In the genomic region with DNA sequence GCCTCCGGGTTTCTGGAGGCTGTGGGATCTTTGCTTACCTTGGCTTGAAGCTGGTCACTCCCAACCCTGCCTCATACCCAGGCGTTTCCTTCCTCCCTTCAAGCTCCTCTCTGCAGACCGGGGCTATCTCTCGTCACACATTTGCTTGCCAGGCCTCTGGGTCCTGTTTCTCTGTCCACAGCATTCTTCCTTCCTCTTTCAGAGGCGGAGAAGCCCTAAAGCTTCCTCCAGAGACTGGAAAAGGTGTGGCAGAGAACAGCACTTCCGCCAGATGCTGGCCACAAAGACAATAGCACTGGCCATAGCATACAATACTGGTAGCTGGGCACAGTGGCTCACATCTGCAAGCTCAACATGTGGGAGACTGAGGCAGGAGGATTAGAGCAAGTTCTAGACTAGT, we compare ENCODE assay signal across 9 mouse cellular contexts. TPM values are rescaled to one million over a fixed set of nuclear protein-coding genes. Genes with fewer than 3 reads are reported as not detected.
DNase-seq lines count a peak whose midpoint lies in the region; ATAC-seq lines count a peak whose summit lies in the region.
"Had no signal": no experiment of that assay in that cellular context is flagged by ENCODE, and none has a peak within 500 bp of the region (broad histone marks: within the 10 kb centered on the region; RNA-seq: fewer than 3 reads in every experiment).

No protein-coding gene starts in this region.

- H3K27me3 ChIP-seq in hindbrain, embryonic 11.5 days (ENCODE audit: control insufficient read depth, insufficient read depth, low read length), result no peaks in the 10 kb centered on the region
- H3K27me3 ChIP-seq in hindbrain, embryonic 16.5 days (replicated peaks; ENCODE audit: control insufficient read depth, insufficient read depth, low read length), result no peaks in the 10 kb centered on the region
- 0 out of 2 replicates have a peak, but pooled peaks cover 7% of the 10 kb centered on the region for H3K27me3 ChIP-seq in embryonic facial prominence, embryonic 10.5 days (replicated peaks; ENCODE audit: low read depth, poor library complexity, severe bottlenecking)
- H3K27me3 ChIP-seq in kidney, embryonic 14.5 days (ENCODE audit: control insufficient read depth, insufficient read depth, low read length), result no peaks in the 10 kb centered on the region

- 89% methylated on average over 6 of the region's 6 CpGs for WGBS in hindbrain, embryonic 11.5 days
- WGBS in hindbrain, embryonic 16.5 days, result 79% methylated on average over 6 of the region's 6 CpGs
- 73% methylated on average over 6 of the region's 6 CpGs for WGBS in embryonic facial prominence, embryonic 10.5 days
- WGBS in kidney, embryonic 14.5 days, result 52% methylated on average over 6 of the region's 6 CpGs

- H3K4me3 ChIP-seq in hindbrain, embryonic 11.5 days (ENCODE audit: low read depth, low read length), result no peak overlapping the region
- H3K4me3 ChIP-seq in hindbrain, embryonic 16.5 days (ENCODE audit: low read length), result no peak overlapping the region
- H3K4me3 ChIP-seq in embryonic facial prominence, embryonic 10.5 days, result peak overlapping the region; percentile 21
- no peak overlapping the region for H3K4me3 ChIP-seq in kidney, embryonic 14.5 days (ENCODE audit: low read length)

- H3K36me3 ChIP-seq in hindbrain, embryonic 11.5 days (ENCODE audit: control insufficient read depth, insufficient read depth, low read length), result no peaks in the 10 kb centered on the region
- no peaks in the 10 kb centered on the region for H3K36me3 ChIP-seq in hindbrain, embryonic 16.5 days (ENCODE audit: control insufficient read depth, insufficient read depth, low read length)
- H3K36me3 ChIP-seq in embryonic facial prominence, embryonic 10.5 days (replicated peaks), result peaks cover 1% of the 10 kb centered on the region; the same call in 1 of the 2 replicates
- H3K36me3 ChIP-seq in kidney, embryonic 14.5 days (ENCODE audit: control insufficient read depth, insufficient read depth, low read length), result no peaks in the 10 kb centered on the region

- no peak overlapping the region for H3K4me2 ChIP-seq in hindbrain, embryonic 11.5 days (replicated peaks; ENCODE audit: low read depth, low read length)
- H3K4me2 ChIP-seq in hindbrain, embryonic 16.5 days (ENCODE audit: low read length), result no peak overlapping the region
- no peak overlapping the region for H3K4me2 ChIP-seq in kidney, embryonic 14.5 days (replicated peaks; ENCODE audit: low read depth, low read length)

- no peak for DNase-seq in hindbrain, embryonic 11.5 days (ENCODE audit: low spot score)
- DNase-seq in embryonic facial prominence, embryonic 10.5 days (ENCODE audit: low spot score), result no peak
- peak; percentile 31 for DNase-seq in lung, postnatal 14 days
- no peak for DNase-seq in adipocyte (ENCODE audit: low spot score)
- DNase-seq in spleen, adult 18-20 months, result no peak
- no peak for DNase-seq in B cell, adult 2 months
- DNase-seq: gastrocnemius, postnatal 36 days had no signal

- peak overlapping the region; percentile 18; the same call in 1 of the 2 replicates for H3K27ac ChIP-seq in hindbrain, embryonic 11.5 days (ENCODE audit: low read depth, low read length)
- H3K27ac ChIP-seq in hindbrain, embryonic 16.5 days (ENCODE audit: low read depth, low read length), result no peak overlapping the region
- peak overlapping the region; percentile 49; the same call in 1 of the 2 replicates for H3K27ac ChIP-seq in embryonic facial prominence, embryonic 10.5 days (replicated peaks)
- peak overlapping the region; percentile 77 for H3K27ac ChIP-seq in kidney, embryonic 14.5 days (ENCODE audit: low read depth, low read length)

- H3K4me1 ChIP-seq in hindbrain, embryonic 11.5 days (replicated peaks; ENCODE audit: control insufficient read depth, insufficient read depth, low read length), result peaks cover 31% of the 10 kb centered on the region
- peaks cover 31% of the 10 kb centered on the region for H3K4me1 ChIP-seq in hindbrain, embryonic 16.5 days (ENCODE audit: control insufficient read depth, insufficient read depth, low read depth, low read length)
- peaks cover 88% of the 10 kb centered on the region for H3K4me1 ChIP-seq in embryonic facial prominence, embryonic 10.5 days
- peaks cover 76% of the 10 kb centered on the region for H3K4me1 ChIP-seq in kidney, embryonic 14.5 days (ENCODE audit: control insufficient read depth, insufficient read depth, low read length)

- H3K9me3 ChIP-seq in hindbrain, embryonic 11.5 days (ENCODE audit: control insufficient read depth, low read length), result no peaks in the 10 kb centered on the region
- H3K9me3 ChIP-seq in hindbrain, embryonic 16.5 days (ENCODE audit: control insufficient read depth, low read length), result no peaks in the 10 kb centered on the region
- 0 out of 2 replicates have a peak, but pooled peaks cover under 1% of the 10 kb centered on the region for H3K9me3 ChIP-seq in embryonic facial prominence, embryonic 10.5 days
- H3K9me3 ChIP-seq in kidney, embryonic 14.5 days (ENCODE audit: control insufficient read depth, low read length), result no peaks in the 10 kb centered on the region

- ATAC-seq in hindbrain, embryonic 11.5 days (ENCODE audit: low FRiP score), result no peak
- no peak for ATAC-seq in hindbrain, embryonic 16.5 days
- ATAC-seq in kidney, embryonic 14.5 days (ENCODE audit: low FRiP score, low TSS enrichment), result no peak

- H3K9ac ChIP-seq in hindbrain, embryonic 11.5 days (ENCODE audit: low read depth, low read length), result no peak overlapping the region
- no peak overlapping the region for H3K9ac ChIP-seq in hindbrain, embryonic 16.5 days (ENCODE audit: low read depth, low read length)
- H3K9ac ChIP-seq in kidney, embryonic 14.5 days (ENCODE audit: low read depth, low read length), result no peak overlapping the region

RNA-seq across cellular contexts. Expression of a gene that starts 13.8 kb away (rescaled TPM):
- polyA plus RNA-seq in hindbrain, embryonic 11.5 days (2014; fragmentation: Nextera tagmentation; extraction: Ambion mirVana), result 18.1 and 23.1 TPM in 2 replicates
- polyA plus RNA-seq in hindbrain, embryonic 16.5 days (2015; fragmentation: Nextera tagmentation; extraction: Ambion mirVana), result 7.8 and 9.7 TPM in 2 replicates
- polyA plus RNA-seq in embryonic facial prominence, embryonic 10.5 days (2016; fragmentation: Nextera tagmentation; extraction: Ambion mirVana), result 18.0 and 18.4 TPM in 2 replicates
- 20.3 and 27.2 TPM in 2 replicates for polyA plus RNA-seq in kidney, embryonic 14.5 days (2014; fragmentation: Nextera tagmentation; extraction: Ambion mirVana)
